Mouse (Mus musculus): ENCODE data around the gene Lman1l. TPM values are rescaled to one million over a fixed set of nuclear protein-coding genes. Genes with fewer than 3 reads are reported as not detected.

Lman1l gene
- polyA plus RNA-seq, 1 experiment from 2014 or later: not detected

GRCm38 (mm10) chr9:57628717-57629116, 8.1 kb upstream of the Lman1l start:
- Histone ChIP-seq H3K4me1 (replicated peaks) (peaks cover 5% of the 10 kb centered on the region; the same call in 1 of the 2 replicates), H3K36me3 (peaks cover 42% of the 10 kb centered on the region), H3K4me3 (replicated peaks) (no peak overlapping the region), H3K9ac (no peak overlapping the region), H3K27me3 (replicated peaks) (no peaks in the 10 kb centered on the region), H3K4me2 (replicated peaks) (no peak overlapping the region), H3K9me3 (no peaks in the 10 kb centered on the region), H3K27ac (no peak overlapping the region)
- ATAC-seq: no peak
- WGBS: 90% methylated on average over 12 of the region's 12 CpGs

GRCm38 (mm10) chr9:57627892-57628291, 7.3 kb upstream of the Lman1l start:
- H3K4me3 ChIP-seq (replicated peaks): no peak overlapping the region
- H3K27me3 ChIP-seq (replicated peaks): no peaks in the 10 kb centered on the region
- no peak overlapping the region for H3K9ac ChIP-seq
- H3K9me3 ChIP-seq: no peaks in the 10 kb centered on the region
- no peaks in the 10 kb centered on the region for H3K4me1 ChIP-seq (replicated peaks)
- WGBS: 89% methylated on average over 11 of the region's 11 CpGs
- no peak overlapping the region for H3K4me2 ChIP-seq (replicated peaks)
- H3K36me3 ChIP-seq: peaks cover 42% of the 10 kb centered on the region
- no peak overlapping the region for H3K27ac ChIP-seq
- ATAC-seq: no peak

GRCm38 (mm10) chr9:57627191-57627590, 6.6 kb upstream of the Lman1l start:
- no peak for ATAC-seq

GRCm38 (mm10) chr9:57625674-57626500, 5.3 kb upstream of the Lman1l start:
- Histone ChIP-seq H3K4me2 (replicated peaks) (no peak overlapping the region), H3K4me3 (replicated peaks) (no peak overlapping the region), H3K9ac (no peak overlapping the region), H3K4me1 (replicated peaks) (no peaks in the 10 kb centered on the region), H3K9me3 (no peaks in the 10 kb centered on the region), H3K27me3 (replicated peaks) (no peaks in the 10 kb centered on the region), H3K36me3 (peaks cover 41% of the 10 kb centered on the region), H3K27ac (no peak overlapping the region)
- 85% methylated on average over 15 of the region's 15 CpGs for WGBS
- no peak for ATAC-seq

More at GRCm38 (mm10) chr9:57627191-57627590, 6.6 kb upstream of the Lman1l start:
- no peaks in the 10 kb centered on the region for H3K9me3 ChIP-seq
- H3K27me3 ChIP-seq (replicated peaks): no peaks in the 10 kb centered on the region
- WGBS: 92% methylated on average over 17 of the region's 17 CpGs
- H3K27ac ChIP-seq: no peak overlapping the region
- no peak overlapping the region for H3K9ac ChIP-seq
- H3K36me3 ChIP-seq: peaks cover 42% of the 10 kb centered on the region
- H3K4me3 ChIP-seq (replicated peaks): no peak overlapping the region
- no peaks in the 10 kb centered on the region for H3K4me1 ChIP-seq (replicated peaks)
- no peak overlapping the region for H3K4me2 ChIP-seq (replicated peaks)

GRCm38 (mm10) chr9:57624295-57624694, 3.7 kb upstream of the Lman1l start:
- 75% methylated on average over 7 of the region's 7 CpGs for WGBS

GRCm38 (mm10) chr9:57618854-57619253, 1.7 kb downstream of the Lman1l start:
- Histone ChIP-seq H3K27ac (no peak overlapping the region), H3K9ac (no peak overlapping the region), H3K36me3 (no peaks in the 10 kb centered on the region), H3K9me3 (no peaks in the 10 kb centered on the region), H3K27me3 (replicated peaks) (no peaks in the 10 kb centered on the region), H3K4me3 (replicated peaks) (no peak overlapping the region), H3K4me1 (replicated peaks) (no peaks in the 10 kb centered on the region), H3K4me2 (replicated peaks) (no peak overlapping the region)
- no peak for ATAC-seq
- 56% methylated on average over 8 of the region's 8 CpGs for WGBS

More at GRCm38 (mm10) chr9:57624295-57624694, 3.7 kb upstream of the Lman1l start:
- Histone ChIP-seq H3K9me3 (no peaks in the 10 kb centered on the region), H3K27ac (no peak overlapping the region), H3K9ac (no peak overlapping the region), H3K36me3 (peaks cover 31% of the 10 kb centered on the region), H3K4me2 (replicated peaks) (no peak overlapping the region), H3K4me1 (replicated peaks) (no peaks in the 10 kb centered on the region), H3K27me3 (replicated peaks) (no peaks in the 10 kb centered on the region), H3K4me3 (replicated peaks) (no peak overlapping the region)
- ATAC-seq: no peak

GRCm38 (mm10) chr9:57617556-57618169, 2.9 kb downstream of the Lman1l start:
- ATAC-seq: no peak
- no peak overlapping the region for H3K27ac ChIP-seq
- no peaks in the 10 kb centered on the region for H3K9me3 ChIP-seq
- 70% methylated on average over 8 of the region's 8 CpGs for WGBS
- H3K4me3 ChIP-seq (replicated peaks): no peak overlapping the region
- no peaks in the 10 kb centered on the region for H3K27me3 ChIP-seq (replicated peaks)
- no peaks in the 10 kb centered on the region for H3K4me1 ChIP-seq (replicated peaks)
- H3K36me3 ChIP-seq: no peaks in the 10 kb centered on the region
- H3K9ac ChIP-seq: no peak overlapping the region
- H3K4me2 ChIP-seq (replicated peaks): no peak overlapping the region

GRCm38 (mm10) chr9:57614786-57615185, 5.8 kb downstream of the Lman1l start:
- H3K9me3 ChIP-seq: no peaks in the 10 kb centered on the region
- no peaks in the 10 kb centered on the region for H3K36me3 ChIP-seq
- no peak overlapping the region for H3K27ac ChIP-seq
- H3K27me3 ChIP-seq (replicated peaks): no peaks in the 10 kb centered on the region
- no peak overlapping the region for H3K4me2 ChIP-seq (replicated peaks)
- H3K4me1 ChIP-seq (replicated peaks): no peaks in the 10 kb centered on the region
- no peak overlapping the region for H3K4me3 ChIP-seq (replicated peaks)
- 74% methylated on average over 4 of the region's 4 CpGs for WGBS
- no peak overlapping the region for H3K9ac ChIP-seq
- no peak for ATAC-seq

GRCm38 (mm10) chr9:57613975-57614374, 6.6 kb downstream of the Lman1l start:
- no peak for ATAC-seq

GRCm38 (mm10) chr9:57612587-57612986, 8.0 kb downstream of the Lman1l start:
- Histone ChIP-seq H3K27ac (no peak overlapping the region), H3K9ac (no peak overlapping the region), H3K4me1 (replicated peaks) (no peaks in the 10 kb centered on the region), H3K4me2 (replicated peaks) (no peak overlapping the region), H3K36me3 (no peaks in the 10 kb centered on the region), H3K27me3 (replicated peaks) (0 out of 2 replicates have a peak, but pooled peaks cover 3% of the 10 kb centered on the region), H3K9me3 (no peaks in the 10 kb centered on the region), H3K4me3 (replicated peaks) (no peak overlapping the region)
- ATAC-seq: no peak
- WGBS: 72% methylated on average over 7 of the region's 7 CpGs

More at GRCm38 (mm10) chr9:57613975-57614374, 6.6 kb downstream of the Lman1l start:
- H3K27me3 ChIP-seq (replicated peaks): no peaks in the 10 kb centered on the region
- H3K36me3 ChIP-seq: no peaks in the 10 kb centered on the region
- H3K27ac ChIP-seq: no peak overlapping the region
- WGBS: 77% methylated on average over 7 of the region's 7 CpGs
- H3K9ac ChIP-seq: no peak overlapping the region
- H3K4me1 ChIP-seq (replicated peaks): no peaks in the 10 kb centered on the region
- no peaks in the 10 kb centered on the region for H3K9me3 ChIP-seq
- H3K4me2 ChIP-seq (replicated peaks): no peak overlapping the region
- H3K4me3 ChIP-seq (replicated peaks): no peak overlapping the region

- H3K4me3 ChIP-seq (replicated peaks): no peak overlapping the region
- no peak overlapping the region for H3K27ac ChIP-seq
- H3K9me3 ChIP-seq: no peaks in the 10 kb centered on the region
- peaks cover 15% of the 10 kb centered on the region for H3K27me3 ChIP-seq (replicated peaks)
- ATAC-seq: no peak
- H3K36me3 ChIP-seq: no peaks in the 10 kb centered on the region
- 60% methylated on average over 3 of the region's 3 CpGs for WGBS
- no peaks in the 10 kb centered on the region for H3K4me1 ChIP-seq (replicated peaks)
- H3K9ac ChIP-seq: no peak overlapping the region
- no peak overlapping the region for H3K4me2 ChIP-seq (replicated peaks)
Observed at GRCm38 (mm10) chr9:57610359-57610826, 10.2 kb downstream of the Lman1l start.

GRCm38 (mm10) chr9:57609803-57610202, 10.8 kb downstream of the Lman1l start:
- ATAC-seq: no peak
- H3K27ac ChIP-seq: no peak overlapping the region
- WGBS: 48% methylated on average over 3 of the region's 3 CpGs

More at GRCm38 (mm10) chr9:57609803-57610202, 10.8 kb downstream of the Lman1l start:
- Histone ChIP-seq H3K4me3 (replicated peaks) (no peak overlapping the region), H3K27me3 (replicated peaks) (peaks cover 20% of the 10 kb centered on the region), H3K4me2 (replicated peaks) (no peak overlapping the region), H3K4me1 (replicated peaks) (no peaks in the 10 kb centered on the region), H3K9me3 (no peaks in the 10 kb centered on the region), H3K9ac (no peak overlapping the region), H3K36me3 (no peaks in the 10 kb centered on the region)
